Mouse (Mus musculus): ENCODE data around the gene Bub1b. TPM values are rescaled to one million over a fixed set of nuclear protein-coding genes. Genes with fewer than 3 reads are reported as not detected.

Gene Bub1b
- total and polyA plus RNA-seq, 3 experiments: 91.5 to 118 (median 99.3) TPM

DNA sequence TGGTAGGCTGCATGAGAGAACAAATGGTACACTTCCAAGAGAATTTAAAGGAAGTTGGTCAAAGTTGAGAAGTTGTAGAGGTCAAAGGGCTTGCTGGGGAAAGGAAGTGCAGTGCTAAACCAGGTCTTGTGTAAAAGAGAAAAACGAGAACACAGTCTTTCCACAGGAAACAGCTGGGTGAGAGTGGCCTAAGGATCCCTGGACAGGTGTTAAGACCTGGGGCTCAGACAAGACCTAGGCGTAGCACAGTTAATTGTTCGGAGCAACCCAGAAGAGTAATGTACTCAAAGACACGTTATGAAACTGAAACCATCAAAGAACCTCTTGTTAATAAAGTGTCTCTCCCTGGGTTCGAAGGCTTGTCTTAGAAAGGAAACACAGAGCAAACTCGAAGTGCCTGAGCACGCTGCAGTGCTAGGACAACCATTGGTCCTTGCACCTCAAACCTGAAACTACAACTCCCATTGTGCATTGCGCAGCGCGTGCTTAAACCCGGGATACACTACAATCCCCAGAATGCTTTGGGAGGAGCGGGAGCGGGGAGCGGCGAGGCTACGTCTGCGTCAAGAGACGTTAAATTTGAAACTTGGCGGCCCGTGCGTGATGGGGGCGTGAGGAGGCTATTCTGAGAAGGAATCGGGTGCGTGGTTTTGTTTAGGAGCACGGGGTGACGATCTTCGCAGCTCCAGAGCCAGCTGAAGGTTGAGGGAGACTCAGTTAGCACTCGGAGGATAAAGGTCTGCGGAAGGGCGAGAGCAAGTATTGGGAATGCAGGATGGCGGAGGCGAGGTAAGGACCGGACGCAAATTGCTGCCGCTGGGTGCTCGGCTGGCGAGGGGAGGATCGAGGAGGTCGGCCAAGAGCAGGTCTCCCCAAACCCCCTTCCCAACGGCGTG lies at the start of gene Bub1b (continued):
- peak; percentile 97 for TF ChIP-seq SIN3A (IDR thresholded peaks at IDR 0.05; ENCODE audit: low read length)

DNA sequence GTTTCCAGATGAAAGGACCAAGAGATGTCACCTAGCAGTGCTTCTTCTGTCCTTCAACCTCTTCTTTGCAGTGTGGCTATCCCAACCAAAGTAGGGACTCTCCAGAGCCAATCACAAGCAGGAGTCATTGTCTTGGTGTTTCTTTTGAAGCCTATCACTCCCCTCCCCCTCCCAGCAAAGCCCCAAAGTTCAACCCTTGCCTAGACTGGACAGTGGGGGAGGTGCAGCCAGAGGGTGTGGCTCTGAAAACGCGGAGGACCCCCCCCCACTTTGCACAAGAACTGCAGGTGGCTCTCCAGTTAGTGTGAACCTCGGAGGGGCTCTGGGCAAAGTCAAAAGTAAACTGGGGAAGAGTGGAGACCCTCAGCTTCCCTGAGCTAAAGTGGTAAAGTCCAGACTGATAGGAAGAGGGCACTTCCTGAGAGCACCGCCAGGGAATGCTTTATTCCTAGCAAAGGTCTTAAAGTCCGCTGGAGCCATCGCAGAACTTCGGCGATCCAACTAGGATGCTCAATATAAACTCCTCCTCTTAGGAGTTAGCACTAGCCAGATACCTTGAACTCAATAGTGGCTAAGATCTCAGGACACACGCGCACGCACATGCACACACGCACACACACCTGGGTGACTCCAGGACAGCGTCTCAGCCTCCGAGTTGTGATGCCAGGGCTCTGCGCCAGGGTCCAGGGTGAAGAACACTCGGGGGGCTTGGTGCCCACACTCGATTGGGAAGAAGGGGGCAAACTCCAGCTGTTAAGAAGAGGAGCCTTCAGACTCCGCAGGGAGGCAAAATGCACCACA lies 49.4 kb upstream of the Bub1b start:
- Histone ChIP-seq H3K79me2 (replicated peaks; ENCODE audit: control insufficient read depth, extremely low read depth, insufficient read depth, poor library complexity, severe bottlenecking) (no peaks in the 10 kb centered on the region), H3K4me1 (ENCODE audit: control insufficient read depth in 1 of 2, insufficient read depth in 2 of 2) (peaks cover 20 to 69% of the 10 kb centered on the region in 2 experiments), H3K4me2 (ENCODE audit: insufficient read depth, low read depth, poor library complexity, severe bottlenecking) (peak overlapping the region; percentile 95), H3K9ac (ENCODE audit: insufficient read depth, low read depth) (peak overlapping the region; percentile 52), H3K27ac (ENCODE audit: insufficient read depth, low read depth) (peak overlapping the region; percentile 85; the same call in 1 of the 2 replicates), H3K9me3 (replicated peaks; ENCODE audit: low read length) (peaks cover 12% of the 10 kb centered on the region), H3K4me3 (replicated peaks in 1 of 3; ENCODE audit: low read depth in 2 of 3, low read length in 2 of 3, poor library complexity in 1 of 3) (peak overlapping the region; percentile 43 to 89 (median 60)), H3K36me3 (replicated peaks in 1 of 2; ENCODE audit: control insufficient read depth in 1 of 2, insufficient read depth in 1 of 2, low read length in 1 of 2) (peaks cover 0 to 5% of the 10 kb centered on the region in 2 experiments), H3K27me3 (replicated peaks) (no peaks in the 10 kb centered on the region)
- in situ Hi-C loops (cut with MboI; ENCODE audit: low pct_ligation_motif_present, low pct_unique_long_range_greater_than_20kb, low sequenced_read_pairs) (no loop called here), dilution Hi-C loops (cut with MboI; ENCODE audit: extremely low pct_ligation_motif_present, extremely low pct_unique_long_range_greater_than_20kb, low sequenced_read_pairs) (no loop called here)
- DNase-seq (ENCODE audit: extremely low read depth): no peak
- TF ChIP-seq GABPA (IDR thresholded peaks at IDR 0.05; ENCODE audit: insufficient replicate concordance, low read depth, low read length): no peak
- peak; percentile 71 for TF ChIP-seq CHD2 (IDR thresholded peaks at IDR 0.05; ENCODE audit: low read length)

DNA sequence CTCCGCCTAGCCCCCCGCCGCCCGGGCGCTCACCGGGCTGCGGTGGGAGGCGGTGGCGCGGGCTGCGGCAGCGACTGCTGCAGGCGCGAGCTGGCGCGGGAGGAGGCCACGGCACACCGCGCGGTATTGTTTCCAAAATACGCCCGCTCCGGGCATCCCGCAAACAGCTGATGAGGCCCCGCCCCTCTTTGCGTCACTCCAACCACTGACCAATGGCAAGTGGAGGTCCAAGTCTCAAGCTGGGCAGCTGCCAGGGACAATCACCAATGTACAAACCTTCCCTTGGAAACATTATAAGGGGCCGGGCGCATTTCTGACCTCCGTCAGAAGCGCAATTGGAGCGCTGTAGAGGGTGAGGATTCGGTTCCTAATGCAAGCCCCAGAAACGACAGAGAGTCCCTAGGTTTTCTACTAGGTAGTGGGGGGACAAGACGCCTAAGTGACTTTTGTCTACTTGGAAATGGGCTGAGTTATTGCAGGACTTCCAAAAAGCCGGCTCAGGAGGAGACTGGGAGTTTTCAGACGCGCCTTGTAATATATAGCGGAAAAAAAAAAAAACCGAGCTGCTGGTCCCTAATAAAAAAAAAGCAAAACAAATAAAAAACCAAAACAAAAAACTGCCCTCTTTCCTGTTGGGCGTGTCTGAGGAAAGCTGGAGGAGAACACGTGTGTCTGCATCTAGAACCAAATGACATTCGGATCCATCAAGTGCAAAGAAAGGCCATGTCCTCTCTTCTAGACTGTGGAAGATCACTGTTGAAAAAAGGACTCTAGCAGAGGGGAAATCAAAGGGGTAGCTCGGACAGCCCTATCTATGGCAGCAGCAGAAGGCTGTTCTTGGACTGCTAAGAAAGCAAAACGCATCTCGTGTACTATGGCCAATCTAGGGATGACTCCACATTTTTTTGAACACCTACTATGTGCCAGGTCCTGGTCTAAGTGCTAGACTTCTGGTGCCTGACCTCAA lies 48.2 kb upstream of the Bub1b start, which contains the start of gene Bmf:
TSS of gene Bmf (minus strand) at position 181 of the 967 bp plus-strand sequence.
- in situ Hi-C loops (cut with MboI; ENCODE audit: low pct_ligation_motif_present, low pct_unique_long_range_greater_than_20kb, low sequenced_read_pairs): loop anchor here (5.0 kb wide), 1 partner anchor 48 kb away; the partner anchor contains the start of gene Bub1b
- peak; percentile 71 for DNase-seq (ENCODE audit: extremely low read depth)
- Histone ChIP-seq H3K4me1 (ENCODE audit: control insufficient read depth in 1 of 2, insufficient read depth in 2 of 2) (peaks cover 10 to 62% of the 10 kb centered on the region in 2 experiments), H3K4me3 (replicated peaks in 1 of 3; ENCODE audit: low read depth in 2 of 3, low read length in 2 of 3, poor library complexity in 1 of 3) (peak within 1 kb of the TSS; percentile 43 to 89 (median 60)), H3K9ac (ENCODE audit: insufficient read depth, low read depth) (peak within 1 kb of the TSS; percentile 60), H3K27ac (ENCODE audit: insufficient read depth, low read depth) (no peak within 1 kb of the TSS), H3K79me2 (replicated peaks; ENCODE audit: control insufficient read depth, extremely low read depth, insufficient read depth, poor library complexity, severe bottlenecking) (no peaks in the 10 kb centered on the region), H3K27me3 (replicated peaks) (no peaks in the 10 kb centered on the region), H3K36me3 (replicated peaks in 1 of 2; ENCODE audit: control insufficient read depth in 1 of 2, insufficient read depth in 1 of 2, low read length in 1 of 2) (peaks cover 0 to 5% of the 10 kb centered on the region in 2 experiments), H3K4me2 (ENCODE audit: insufficient read depth, low read depth, poor library complexity, severe bottlenecking) (peak within 1 kb of the TSS; percentile 95), H3K9me3 (replicated peaks; ENCODE audit: low read length) (peaks cover 12% of the 10 kb centered on the region)
- dilution Hi-C loops (cut with MboI; ENCODE audit: extremely low pct_ligation_motif_present, extremely low pct_unique_long_range_greater_than_20kb, low sequenced_read_pairs): no loop called here
- TF ChIP-seq E2F4 (IDR thresholded peaks at IDR 0.05; ENCODE audit: insufficient replicate concordance, low read depth, low read length): no peak
- peak; percentile 80 for TF ChIP-seq ETS1 (conservative IDR thresholded peaks at IDR 0.05; ENCODE audit: low read depth, low read length)
- peak; percentile 29; the same call in 1 of the 2 replicates for TF ChIP-seq IRF4 (IDR thresholded peaks at IDR 0.05; ENCODE audit: low read depth, low read length)
- TF ChIP-seq MEF2A (IDR thresholded peaks at IDR 0.05; ENCODE audit: borderline replicate concordance, low read depth, low read length): peak; percentile 52
- peak; percentile 80 for TF ChIP-seq ZKSCAN1 (IDR thresholded peaks at IDR 0.05; ENCODE audit: borderline replicate concordance, low read depth, low read length)
- no peak for TF ChIP-seq MYC (IDR thresholded peaks at IDR 0.05; ENCODE audit: low read depth, low read length)
- TF ChIP-seq MAX (IDR thresholded peaks at IDR 0.05; ENCODE audit: low read length): peak; percentile 25; the same call in 1 of the 2 replicates
- TF ChIP-seq ELF1 (IDR thresholded peaks at IDR 0.05; ENCODE audit: low read depth, low read length): peak; percentile 43; the same call in 1 of the 2 replicates
- peak; percentile 99 for TF ChIP-seq SIN3A (IDR thresholded peaks at IDR 0.05; ENCODE audit: low read length)
- no peak for TF ChIP-seq CTCF (conservative IDR thresholded peaks at IDR 0.05 in 1 of 2, IDR thresholded peaks at IDR 0.05 in 1 of 2; ENCODE audit: low read depth in 2 of 2, low read length in 2 of 2)
- no peak for TF ChIP-seq MAFK (IDR thresholded peaks at IDR 0.05; ENCODE audit: insufficient replicate concordance, low read length)
- TF ChIP-seq MXI1 (IDR thresholded peaks at IDR 0.05; ENCODE audit: low read depth, low read length): peak; percentile 77
- peak; percentile 64; the same call in 1 of the 2 replicates for TF ChIP-seq ZNF384 (IDR thresholded peaks at IDR 0.05; ENCODE audit: low read depth, low read length)
- TF ChIP-seq GABPA (IDR thresholded peaks at IDR 0.05; ENCODE audit: insufficient replicate concordance, low read depth, low read length): no peak
- TF ChIP-seq BHLHE40 (IDR thresholded peaks at IDR 0.05; ENCODE audit: low read depth, low read length): peak; percentile 36; the same call in 1 of the 2 replicates
- peak; percentile 51 for TF ChIP-seq HCFC1 (IDR thresholded peaks at IDR 0.05; ENCODE audit: low read depth, low read length)
- TF ChIP-seq MAZ (IDR thresholded peaks at IDR 0.05; ENCODE audit: low read depth, low read length): peak; percentile 56; the same call in 1 of the 2 replicates
- TF ChIP-seq RAD21 (IDR thresholded peaks at IDR 0.05; ENCODE audit: low read depth, low read length): no peak
- no peak for TF ChIP-seq RCOR1 (conservative IDR thresholded peaks at IDR 0.05; ENCODE audit: low read depth, low read length)

Measured in CH12.LX (cell line).